Mouse (Mus musculus) ES-E14 (cell line): ENCODE results near the gene Hhipl1.

Experiments
- ZC3H11A ChIP-seq: IDR thresholded peaks from 2 replicates; pipeline ENCODE4 v1.6.1; 2012; ENCODE audit warnings: low read depth, mild to moderate bottlenecking, inconsistent platforms, low read length, borderline replicate concordance
- ZNF384 ChIP-seq: IDR thresholded peaks from 2 replicates; pipeline ENCODE4 v1.6.1; 2012; ENCODE audit warnings: low read depth, low read length, inconsistent platforms

DNA sequence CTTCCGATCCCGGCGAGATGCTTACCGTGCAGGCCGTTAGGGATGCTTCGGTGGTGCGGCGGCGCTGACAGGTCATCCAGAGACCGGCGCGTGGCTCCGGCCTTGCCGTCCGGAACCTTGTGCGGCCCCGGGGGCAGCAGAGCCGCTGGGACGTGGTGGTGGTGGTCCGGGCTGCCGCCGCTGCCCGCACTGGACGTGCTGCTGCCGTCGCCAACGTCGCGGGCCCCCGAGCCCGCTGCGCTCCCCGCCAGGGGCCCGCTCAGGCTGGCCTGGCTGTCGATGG lies 31.8 kb upstream of the Hhipl1 start:
- TF ChIP-seq ZNF384 (no peak), ZC3H11A (no peak)
